Mouse (Mus musculus) CH12.LX (cell line): Measurements from ENCODE around the gene Gm10638. TPM values are rescaled to one million over a fixed set of nuclear protein-coding genes. Genes with fewer than 3 reads are reported as not detected.

Experiments
- DNase-seq: peaks from one replicate; pipeline ENCODE4 v3.0.0-alpha.2; 2013; ENCODE audit errors: extremely low read depth
- H3K27ac ChIP-seq: 2 replicates; pipeline ENCODE4 v1.5.1; 2012; ENCODE audit warnings: low read depth, mild to moderate bottlenecking, control low read depth, moderate library complexity; ENCODE audit not compliant: insufficient read depth
- H3K27me3 ChIP-seq: replicated peaks from 2 replicates; pipeline ENCODE3; 2012; ENCODE audit warnings: inconsistent platforms
- H3K36me3 ChIP-seq, 2 experiments: replicated peaks in 1 of 2; 2 replicates each; pipeline versions ENCODE3 to v1.6.1; 2012; ENCODE audit warnings: inconsistent platforms in 1 of 2, low read length in 1 of 2, mild to moderate bottlenecking in 1 of 2, mixed read lengths in 1 of 2, moderate library complexity in 1 of 2; ENCODE audit not compliant: control insufficient read depth in 1 of 2, insufficient read depth in 1 of 2
- H3K4me1 ChIP-seq, 2 experiments: 2 replicates each; pipeline ENCODE4 v1.6.1; 2012; ENCODE audit warnings: inconsistent platforms in 1 of 2, moderate library complexity in 1 of 2; ENCODE audit not compliant: insufficient read depth in 2 of 2, control insufficient read depth in 1 of 2
- H3K4me2 ChIP-seq: 2 replicates; pipeline ENCODE4 v1.6.1; 2012; ENCODE audit warnings: low read depth, mild to moderate bottlenecking, control low read depth; ENCODE audit not compliant: poor library complexity, insufficient read depth, severe bottlenecking
- H3K4me3 ChIP-seq, 3 experiments: fragments of 150-350 bp in 1 of 3; sonication (generic) in 1 of 3; replicated peaks in 1 of 3; 2 replicates each; pipeline versions ENCODE3 to v1.5.1; 2011 to 2012; ENCODE audit warnings: low read depth in 2 of 3, low read length in 2 of 3, mild to moderate bottlenecking in 2 of 3, moderate library complexity in 2 of 3, control low read depth in 1 of 3, improper control_type of control experiment in 1 of 3, inconsistent platforms in 1 of 3, mixed read lengths in 1 of 3; ENCODE audit not compliant: poor library complexity in 1 of 3
- H3K79me2 ChIP-seq: replicated peaks from 2 replicates; pipeline ENCODE4 v1.6.1; 2012; ENCODE audit warnings: mild to moderate bottlenecking, moderate library complexity; ENCODE audit not compliant: control insufficient read depth, poor library complexity, insufficient read depth, severe bottlenecking; ENCODE audit errors: extremely low read depth
- H3K9ac ChIP-seq: 2 replicates; pipeline ENCODE4 v1.6.1; 2012; ENCODE audit warnings: low read depth, mild to moderate bottlenecking, control low read depth, moderate library complexity; ENCODE audit not compliant: insufficient read depth
- H3K9me3 ChIP-seq: replicated peaks from 2 replicates; pipeline ENCODE3; 2012; ENCODE audit warnings: low read length, inconsistent platforms, mixed read lengths
- BHLHE40 ChIP-seq: IDR thresholded peaks from 2 replicates; pipeline ENCODE4 v1.6.1; 2011; ENCODE audit warnings: mild to moderate bottlenecking, low read depth, low read length, improper control_type of control experiment
- CHD1 ChIP-seq: IDR thresholded peaks from 2 replicates; pipeline ENCODE4 v1.6.1; 2012; ENCODE audit warnings: low read depth, low read length, improper control_type of control experiment, inconsistent platforms
- CHD2 ChIP-seq: IDR thresholded peaks from 2 replicates; pipeline ENCODE4 v1.6.1; 2011; ENCODE audit warnings: low read length, improper control_type of control experiment
- CTCF ChIP-seq, 2 experiments: IDR thresholded peaks in 1 of 2; conservative IDR thresholded peaks in 1 of 2; 2 replicates each; pipeline ENCODE4 v1.5.1; 2011 to 2012; ENCODE audit warnings: low read depth in 2 of 2, low read length in 2 of 2, improper control_type of control experiment in 1 of 2, inconsistent platforms in 1 of 2, mild to moderate bottlenecking in 1 of 2, moderate library complexity in 1 of 2
- EP300 ChIP-seq: IDR thresholded peaks from 2 replicates; pipeline ENCODE4 v1.6.1; 2011; ENCODE audit warnings: low read length, improper control_type of control experiment
- ETS1 ChIP-seq: conservative IDR thresholded peaks from 2 replicates; pipeline ENCODE4 v1.6.1; 2012; ENCODE audit warnings: low read depth, mild to moderate bottlenecking, inconsistent platforms, low read length, improper control_type of control experiment, moderate library complexity
- GABPA ChIP-seq: IDR thresholded peaks from 2 replicates; pipeline ENCODE4 v1.6.1; 2012; ENCODE audit warnings: low read depth, low read length, improper control_type of control experiment, inconsistent platforms; ENCODE audit not compliant: insufficient replicate concordance
- JUN ChIP-seq: IDR thresholded peaks from 2 replicates; pipeline ENCODE4 v1.6.1; 2011; ENCODE audit warnings: low read depth, mild to moderate bottlenecking, low read length, improper control_type of control experiment, moderate library complexity; ENCODE audit not compliant: insufficient read depth
- KAT2A ChIP-seq: IDR thresholded peaks from 2 replicates; pipeline ENCODE4 v1.6.1; 2012; ENCODE audit warnings: low read length, improper control_type of control experiment, inconsistent platforms; ENCODE audit not compliant: insufficient replicate concordance
- MAFK ChIP-seq: IDR thresholded peaks from 2 replicates; pipeline ENCODE4 v1.6.1; 2011; ENCODE audit warnings: low read length, improper control_type of control experiment; ENCODE audit not compliant: insufficient replicate concordance
- MAX ChIP-seq: IDR thresholded peaks from 2 replicates; pipeline ENCODE4 v1.6.1; 2011; ENCODE audit warnings: low read length, improper control_type of control experiment
- MAZ ChIP-seq: IDR thresholded peaks from 2 replicates; pipeline ENCODE4 v1.6.1; 2012; ENCODE audit warnings: low read depth, mild to moderate bottlenecking, inconsistent platforms, low read length, improper control_type of control experiment, moderate library complexity
- MEF2A ChIP-seq: IDR thresholded peaks from 2 replicates; pipeline ENCODE4 v1.6.1; 2014; ENCODE audit warnings: low read depth, mild to moderate bottlenecking, inconsistent platforms, low read length, improper control_type of control experiment, borderline replicate concordance
- MXI1 ChIP-seq: IDR thresholded peaks from 2 replicates; pipeline ENCODE4 v1.6.1; 2011; ENCODE audit warnings: mild to moderate bottlenecking, low read depth, low read length, improper control_type of control experiment
- MYC ChIP-seq: IDR thresholded peaks from 2 replicates; pipeline ENCODE4 v1.6.1; 2011; ENCODE audit warnings: low read depth, mild to moderate bottlenecking, improper control_type of control experiment, low read length
- NELFE ChIP-seq: IDR thresholded peaks from 2 replicates; pipeline ENCODE4 v1.6.1; 2011; ENCODE audit warnings: low read depth, low read length, improper control_type of control experiment
- NRF1 ChIP-seq: IDR thresholded peaks from 2 replicates; pipeline ENCODE4 v1.6.1; 2014; ENCODE audit warnings: low read depth, mild to moderate bottlenecking, inconsistent platforms, low read length, improper control_type of control experiment, moderate library complexity
- PAX5 ChIP-seq: IDR thresholded peaks from 2 replicates; pipeline ENCODE4 v1.6.1; 2012; ENCODE audit warnings: low read length, inconsistent platforms, mixed read lengths
- POLR2A ChIP-seq: IDR thresholded peaks from 2 replicates; pipeline ENCODE4 v1.6.1; 2011; ENCODE audit warnings: low read depth, mild to moderate bottlenecking, improper control_type of control experiment, low read length
- POLR2AphosphoS2 ChIP-seq: IDR thresholded peaks from 2 replicates; pipeline ENCODE4 v1.6.1; 2011; ENCODE audit warnings: low read depth, low read length, improper control_type of control experiment
- RCOR1 ChIP-seq: conservative IDR thresholded peaks from 2 replicates; pipeline ENCODE4 v1.6.1; 2012; ENCODE audit warnings: low read depth, mild to moderate bottlenecking, inconsistent platforms, low read length, improper control_type of control experiment
- SMC3 ChIP-seq: IDR thresholded peaks from 2 replicates; pipeline ENCODE4 v1.6.1; 2011; ENCODE audit warnings: low read depth, low read length, improper control_type of control experiment
- TBP ChIP-seq: conservative IDR thresholded peaks from 2 replicates; pipeline ENCODE4 v1.6.1; 2011; ENCODE audit warnings: low read depth, low read length, improper control_type of control experiment
- UBTF ChIP-seq: IDR thresholded peaks from 2 replicates; pipeline ENCODE4 v1.6.1; 2012; ENCODE audit warnings: low read depth, mild to moderate bottlenecking, inconsistent platforms, low read length, improper control_type of control experiment, moderate library complexity
- USF1 ChIP-seq: IDR thresholded peaks from 2 replicates; pipeline ENCODE4 v1.6.1; 2014; ENCODE audit warnings: low read depth, mild to moderate bottlenecking, inconsistent platforms, low read length, improper control_type of control experiment
- USF2 ChIP-seq: conservative IDR thresholded peaks from 2 replicates; pipeline ENCODE4 v1.6.1; 2011; ENCODE audit warnings: low read depth, low read length, improper control_type of control experiment
- ZC3H11A ChIP-seq: IDR thresholded peaks from 2 replicates; pipeline ENCODE4 v1.6.1; 2012; ENCODE audit warnings: low read depth, mild to moderate bottlenecking, inconsistent platforms, low read length, improper control_type of control experiment
- ZMIZ1 ChIP-seq: IDR thresholded peaks from 2 replicates; pipeline ENCODE4 v1.6.1; 2012; ENCODE audit warnings: low read depth, mild to moderate bottlenecking, inconsistent platforms, low read length, improper control_type of control experiment
- dilution Hi-C: fragments of 300-500 bp; cut with MboI; formaldehyde crosslinking; loops from 2 replicates; pipeline ENCODE4 v1.14.3; 2020; ENCODE audit warnings: low sequenced_read_pairs; ENCODE audit not compliant: extremely low pct_unique_long_range_greater_than_20kb, extremely low pct_ligation_motif_present
- in situ Hi-C: fragments of 300-500 bp; cut with MboI; formaldehyde crosslinking; loops from 3 replicates; pipeline ENCODE4 v1.14.3; 2019; ENCODE audit warnings: low sequenced_read_pairs, low pct_ligation_motif_present, low pct_unique_long_range_greater_than_20kb, mixed read lengths
- polyA plus RNA-seq: library from polyadenylated mRNA; unstranded; fragments of >175 nt; gene quantifications from 2 replicates; pipeline ENCODE4 v1.2.1, GENCODE M21; 2012; ENCODE audit warnings: low read depth; ENCODE audit not compliant: insufficient read length
- total RNA-seq, 2 experiments: library from RNA; depleted of rRNA; stranded (reverse); fragments of 300-350 nt in 1 of 2; fragments of >200 nt in 1 of 2; gene quantifications; 2 replicates each; pipeline ENCODE4 v1.2.3; 2012 to 2014

The Gm10638 gene
- total and polyA plus RNA-seq, 3 experiments, result 0.13 TPM; not detected in 2

- Histone ChIP-seq H3K9ac (no peak overlapping the region), H3K9me3 (no peaks in the 10 kb centered on the region), H3K27ac (no peak overlapping the region), H3K4me2 (no peak overlapping the region), H3K4me1 (peaks cover 0 to 8% of the 10 kb centered on the region in 2 experiments; a peak in 3 of 4 replicates), H3K4me3 (no peak overlapping the region), H3K27me3 (no peaks in the 10 kb centered on the region), H3K36me3 (peaks cover 11 to 41% of the 10 kb centered on the region in 2 experiments), H3K79me2 (no peaks in the 10 kb centered on the region)
- DNase-seq, result no peak
- TF ChIP-seq UBTF, result no peak
- TF ChIP-seq MYC, result no peak
- TF ChIP-seq NELFE, result no peak
- TF ChIP-seq EP300, result no peak
- TF ChIP-seq POLR2A, result no peak
- TF ChIP-seq BHLHE40, result no peak
- TF ChIP-seq PAX5, result no peak
- no peak for TF ChIP-seq ZC3H11A
- TF ChIP-seq NRF1, result no peak
- TF ChIP-seq GABPA, result no peak
- TF ChIP-seq KAT2A, result no peak
- TF ChIP-seq ETS1, result no peak
- no peak for TF ChIP-seq CHD2
- TF ChIP-seq POLR2AphosphoS2, result no peak
- no peak for TF ChIP-seq MAFK
- TF ChIP-seq ZMIZ1, result no peak
- no peak for TF ChIP-seq TBP
- in situ Hi-C loops (no loop called here), dilution Hi-C loops (no loop called here)
These were observed 24.0 kb upstream of the Gm10638 start for GRCm38 (mm10) chr8:86721490-86721889.

DNA sequence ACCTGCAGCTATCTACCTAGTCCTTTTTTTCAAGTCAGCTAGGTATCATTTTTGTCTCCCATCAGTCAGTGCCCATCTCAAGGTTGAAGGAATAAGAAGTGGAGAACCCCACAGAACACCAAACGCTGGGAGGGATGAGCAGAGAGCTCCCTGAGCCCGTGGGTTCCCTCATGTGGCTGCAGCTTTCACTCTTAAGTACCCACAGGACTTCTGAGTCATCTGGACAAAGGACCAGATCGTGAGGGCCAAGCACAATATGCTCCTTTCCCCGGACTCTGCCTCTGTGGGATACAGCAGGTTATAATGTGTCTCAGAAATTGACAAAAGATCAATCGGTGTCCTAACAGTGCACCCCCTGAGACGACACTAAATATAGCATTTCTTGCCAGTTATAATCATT, 18.5 kb upstream of the Gm10638 start:
- H3K4me1 ChIP-seq, result no peaks in the 10 kb centered on the region; a peak in 1 of 4 replicates
- TF ChIP-seq MAZ, result no peak
- TF ChIP-seq KAT2A, result no peak
- TF ChIP-seq ETS1, result no peak
- TF ChIP-seq CHD1, result no peak
- no peak for TF ChIP-seq MAX
- no peak for TF ChIP-seq MAFK
- TF ChIP-seq RCOR1, result no peak
- TF ChIP-seq POLR2A, result no peak
- TF ChIP-seq MXI1, result no peak
- TF ChIP-seq MEF2A, result no peak
- no peak for TF ChIP-seq USF1
- TF ChIP-seq ZMIZ1, result no peak
- no peak for TF ChIP-seq TBP
- TF ChIP-seq JUN, result no peak
- no peak for TF ChIP-seq SMC3
- no peak for TF ChIP-seq NELFE
- TF ChIP-seq NRF1, result no peak
- TF ChIP-seq CTCF (conservative IDR thresholded peaks at IDR 0.05 in 1 of 2, IDR thresholded peaks at IDR 0.05 in 1 of 2; ENCODE audit: low read depth in 2 of 2, low read length in 2 of 2), result no peak
- TF ChIP-seq USF2, result no peak
- TF ChIP-seq, all 38 proteins: peak for 0
- peaks cover 6% of the 10 kb centered on the region; the same call in 1 of the 2 replicates for H3K79me2 ChIP-seq
- no peak overlapping the region for H3K27ac ChIP-seq
- in situ Hi-C loops, result no loop called here
- dilution Hi-C loops, result no loop called here
- no peak overlapping the region for H3K4me2 ChIP-seq
- H3K36me3 ChIP-seq, result peaks cover 9 to 30% of the 10 kb centered on the region in 2 experiments
- no peaks in the 10 kb centered on the region for H3K27me3 ChIP-seq
- no peak overlapping the region for H3K9ac ChIP-seq
- DNase-seq, result no peak
- H3K4me3 ChIP-seq, result no peak overlapping the region
- no peaks in the 10 kb centered on the region for H3K9me3 ChIP-seq
